Mouse (Mus musculus): ENCODE data around the gene Mitd1.
A peak's percentile ranks its signal among the peaks of the same experiment; 100 is the strongest.

Mitd1 gene

GRCm38 (mm10) chr1:37890025-37890652 lies at the start of gene Mitd1, which contains the start of gene Mrpl30:
Gene Mitd1, minus strand, starts transcription at chr1:37890411.
Gene Mrpl30, plus strand, starts transcription at chr1:37890477.
- DNase-seq (ENCODE audit: low read depth): peak; percentile 96

GRCm38 (mm10) chr1:37931806-37932205 lies 41.6 kb upstream of the Mitd1 start:
- DNase-seq (ENCODE audit: low read depth): peak; percentile 2

- DNase-seq (ENCODE audit: low read depth): no peak
Observed at GRCm38 (mm10) chr1:37925971-37926370, 35.8 kb upstream of the Mitd1 start.

- no peak for DNase-seq (ENCODE audit: low read depth)
Observed at GRCm38 (mm10) chr1:37922536-37922935, 32.3 kb upstream of the Mitd1 start.

- no peak for DNase-seq (ENCODE audit: low read depth)
Observed at GRCm38 (mm10) chr1:37918096-37918495, 27.9 kb upstream of the Mitd1 start.

GRCm38 (mm10) chr1:37917666-37918065 lies 27.5 kb upstream of the Mitd1 start:
- DNase-seq (ENCODE audit: low read depth): no peak

- DNase-seq (ENCODE audit: low read depth): no peak
Observed at GRCm38 (mm10) chr1:37916393-37916792, 26.2 kb upstream of the Mitd1 start, which contains the start of gene Lyg2. Gene Lyg2, minus strand, starts transcription at chr1:37916493.

GRCm38 (mm10) chr1:37912751-37913150 lies 22.5 kb upstream of the Mitd1 start:
- no peak for DNase-seq (ENCODE audit: low read depth)

GRCm38 (mm10) chr1:37903178-37903577 lies 13.0 kb upstream of the Mitd1 start:
- peak; percentile 13 for DNase-seq (ENCODE audit: low read depth)

GRCm38 (mm10) chr1:37900288-37900687 lies 10.1 kb upstream of the Mitd1 start:
- no peak for DNase-seq (ENCODE audit: low read depth)

- DNase-seq (ENCODE audit: low read depth): no peak
Observed at GRCm38 (mm10) chr1:37899816-37900215, 9.6 kb upstream of the Mitd1 start.

- no peak for DNase-seq (ENCODE audit: low read depth)
Observed at GRCm38 (mm10) chr1:37894606-37895005, 4.4 kb upstream of the Mitd1 start.

GRCm38 (mm10) chr1:37891400-37891799 lies 1.2 kb upstream of the Mitd1 start:
- peak; percentile 48 for DNase-seq (ENCODE audit: low read depth)

GRCm38 (mm10) chr1:37889206-37889605 lies 1.0 kb downstream of the Mitd1 start:
- DNase-seq (ENCODE audit: low read depth): no peak

- peak; percentile 61 for DNase-seq (ENCODE audit: low read depth)
Observed at GRCm38 (mm10) chr1:37884451-37884850, 5.8 kb downstream of the Mitd1 start.

GRCm38 (mm10) chr1:37883411-37883810 lies 6.8 kb downstream of the Mitd1 start:
- DNase-seq (ENCODE audit: low read depth): no peak

- no peak for DNase-seq (ENCODE audit: low read depth)
Observed at GRCm38 (mm10) chr1:37877736-37878460, 12.3 kb downstream of the Mitd1 start.

- no peak for DNase-seq (ENCODE audit: low read depth)
Observed at GRCm38 (mm10) chr1:37873157-37873556, 17.1 kb downstream of the Mitd1 start.

- peak; percentile 92 for DNase-seq (ENCODE audit: low read depth)
Observed at GRCm38 (mm10) chr1:37872131-37873067, 17.8 kb downstream of the Mitd1 start.

GRCm38 (mm10) chr1:37871704-37872103 lies 18.5 kb downstream of the Mitd1 start, which contains the start of gene Lipt1:
Gene Lipt1, plus strand, starts transcription at chr1:37871738.
- DNase-seq (ENCODE audit: low read depth): no peak

- DNase-seq (ENCODE audit: low read depth): no peak
Observed at GRCm38 (mm10) chr1:37869362-37869761, 20.8 kb downstream of the Mitd1 start.

GRCm38 (mm10) chr1:37868640-37869039 lies 21.6 kb downstream of the Mitd1 start:
- DNase-seq (ENCODE audit: low read depth): no peak
